Mouse (Mus musculus): Measurements from ENCODE around the gene Ndufb3. TPM values are rescaled to one million over a fixed set of nuclear protein-coding genes. Genes with fewer than 3 reads are reported as not detected.
A peak's percentile ranks its signal among the peaks of the same experiment; 100 is the strongest.
"Not testable (repeated sequence)": the region's sequence is repeated elsewhere in the genome, so short reads cannot be mapped to it uniquely, and the experiment has no call there.

Gene Ndufb3
- total RNA-seq (2014; rRNA removed; ENCODE audit: low replicate concordance) (78.1 and 132 TPM in 2 replicates), polyA plus RNA-seq (2015; fragmentation: Nextera tagmentation; extraction: Ambion mirVana) (432 and 454 TPM in 2 replicates)

DNA sequence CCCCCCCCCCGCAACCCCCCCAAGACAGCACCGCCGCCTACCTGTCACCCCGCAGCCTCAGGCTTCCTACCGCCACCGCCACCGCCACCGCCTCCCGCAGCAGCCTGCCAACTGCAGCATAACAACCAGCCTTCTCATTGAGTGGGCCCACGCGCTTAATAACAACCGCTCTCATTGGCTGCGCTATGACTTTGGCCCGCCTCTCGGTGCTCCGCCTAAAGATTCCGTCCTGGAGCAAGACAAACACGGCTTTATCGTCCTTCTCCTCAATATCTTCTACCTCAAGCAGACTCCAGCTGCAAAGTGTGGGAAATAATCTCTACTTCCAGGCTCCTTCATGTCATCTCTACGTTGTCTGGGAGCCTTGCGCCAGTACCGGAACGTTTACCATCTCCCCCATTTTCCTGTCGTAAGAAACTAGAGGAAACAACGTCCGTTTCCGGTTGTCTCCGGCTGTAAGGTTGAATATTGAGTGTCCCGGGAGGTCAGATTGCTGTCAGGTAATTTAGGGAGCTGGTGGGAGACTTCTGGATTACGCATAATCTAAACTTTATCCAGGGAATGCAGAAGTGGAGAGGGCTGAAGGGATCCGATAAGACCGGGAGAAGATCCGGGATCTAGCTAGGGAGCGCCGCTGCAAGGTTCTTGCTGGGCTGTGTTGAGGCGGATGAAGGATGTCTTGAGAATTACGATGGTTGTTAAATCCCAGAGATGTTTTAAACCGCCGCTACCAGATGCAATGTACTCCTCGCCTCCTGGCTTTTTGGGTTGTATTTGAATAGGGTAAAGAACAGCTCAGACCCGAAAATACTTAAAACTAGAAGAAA, at the start of gene Ndufb3, which contains the start of gene Fam126b:
Gene Ndufb3, plus strand, starts transcription at position 214 of the 827 bp plus-strand sequence.
Gene Fam126b, minus strand, starts transcription at position 153 of the 827 bp plus-strand sequence.
- peak; percentile 98 for ATAC-seq (ENCODE audit: insufficient read depth, low read depth)
- peak; percentile 82 for DNase-seq (ENCODE audit: low spot score)
- under 1% methylated on average over 41 of the region's 41 CpGs for WGBS
- H3K9me3 ChIP-seq (replicated peaks; ENCODE audit: control insufficient read depth, low read length): no peaks in the 10 kb centered on the region
- peak within 1 kb of the TSS; percentile 85 for H3K4me3 ChIP-seq (ENCODE audit: low read depth, low read length)
- peak within 1 kb of the TSS; percentile 87 for H3K9ac ChIP-seq (replicated peaks; ENCODE audit: low read depth, low read length)
- TF ChIP-seq CTCF (IDR thresholded peaks at IDR 0.05; ENCODE audit: low read depth) (no peak), EP300 (IDR thresholded peaks at IDR 0.05; ENCODE audit: low read depth) (0 out of 2 replicates have a peak, but pooled peaks have one; percentile 59)
- H3K36me3 ChIP-seq (replicated peaks; ENCODE audit: control insufficient read depth, insufficient read depth, low read length): peaks cover 4% of the 10 kb centered on the region; the same call in 1 of the 2 replicates
- H3K4me2 ChIP-seq (ENCODE audit: low read depth, low read length): peak within 1 kb of the TSS; percentile 95
- H3K27me3 ChIP-seq (ENCODE audit: control insufficient read depth, insufficient read depth, low read length): no peaks in the 10 kb centered on the region
- H3K4me1 ChIP-seq (ENCODE audit: control insufficient read depth, insufficient read depth): peaks cover 13% of the 10 kb centered on the region
- H3K27ac ChIP-seq (ENCODE audit: low read depth): peak within 1 kb of the TSS; percentile 65

DNA sequence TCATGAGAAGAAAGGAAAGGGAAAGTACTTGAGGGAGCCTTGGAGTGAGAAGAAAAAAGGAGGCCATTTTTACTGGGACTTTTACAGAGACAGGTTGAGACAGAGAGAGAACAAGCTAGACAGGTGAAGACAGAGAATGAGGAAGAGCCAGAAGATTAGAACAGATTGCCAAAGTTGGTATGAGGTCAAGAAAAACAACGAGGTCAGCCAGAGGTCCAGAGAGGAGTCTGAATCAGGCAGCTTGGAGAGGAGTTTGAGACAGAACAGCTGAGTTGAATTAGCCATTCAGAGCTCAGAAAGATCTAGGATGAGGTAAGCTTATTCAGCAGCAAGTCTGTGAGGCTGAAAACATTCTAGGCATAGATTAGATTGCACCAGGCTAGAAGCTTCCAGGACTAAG, 44.8 kb upstream of the Ndufb3 start:
- TF ChIP-seq EP300 (IDR thresholded peaks at IDR 0.05; ENCODE audit: low read depth) (no peak), CTCF (IDR thresholded peaks at IDR 0.05; ENCODE audit: low read depth) (no peak)
- H3K27me3 ChIP-seq (ENCODE audit: control insufficient read depth, insufficient read depth, low read length): no peaks in the 10 kb centered on the region
- no peak overlapping the region for H3K9ac ChIP-seq (replicated peaks; ENCODE audit: low read depth, low read length)
- no peak for ATAC-seq (ENCODE audit: insufficient read depth, low read depth)
- no peak overlapping the region for H3K4me2 ChIP-seq (ENCODE audit: low read depth, low read length)
- no peak for DNase-seq (ENCODE audit: low spot score)
- no peaks in the 10 kb centered on the region for H3K4me1 ChIP-seq (ENCODE audit: control insufficient read depth, insufficient read depth)
- 68% methylated on average over 1 of the region's 1 CpGs for WGBS
- H3K27ac ChIP-seq (ENCODE audit: low read depth): no peak overlapping the region
- no peak overlapping the region for H3K4me3 ChIP-seq (ENCODE audit: low read depth, low read length)
- H3K9me3 ChIP-seq (replicated peaks; ENCODE audit: control insufficient read depth, low read length): no peaks in the 10 kb centered on the region
- H3K36me3 ChIP-seq (replicated peaks; ENCODE audit: control insufficient read depth, insufficient read depth, low read length): peaks cover 64% of the 10 kb centered on the region

DNA sequence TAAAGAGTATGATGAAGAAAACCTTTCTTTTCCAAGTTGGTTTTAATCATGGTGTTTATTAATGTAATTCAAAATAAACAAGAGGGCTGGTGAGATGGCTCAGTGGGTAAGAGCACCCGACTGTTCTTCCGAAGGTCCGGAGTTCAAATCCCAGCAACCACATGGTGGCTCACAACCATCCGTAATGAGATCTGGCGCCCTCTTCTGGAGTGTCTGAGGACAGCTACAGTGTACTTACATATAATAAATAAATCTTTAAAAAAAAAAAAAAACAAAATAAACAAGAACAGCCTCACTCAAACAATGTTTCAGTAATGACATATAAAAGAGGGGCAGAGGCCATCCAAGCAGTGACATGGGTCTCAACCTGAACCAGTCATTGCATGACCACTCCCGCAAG, 25.8 kb upstream of the Ndufb3 start:
- H3K27ac ChIP-seq (ENCODE audit: low read depth); H3K27me3 ChIP-seq (ENCODE audit: control insufficient read depth, insufficient read depth, low read length); H3K9ac ChIP-seq (replicated peaks; ENCODE audit: low read depth, low read length); DNase-seq (ENCODE audit: low spot score); H3K4me3 ChIP-seq (ENCODE audit: low read depth, low read length); ATAC-seq (ENCODE audit: insufficient read depth, low read depth); H3K4me1 ChIP-seq (ENCODE audit: control insufficient read depth, insufficient read depth); H3K36me3 ChIP-seq (replicated peaks; ENCODE audit: control insufficient read depth, insufficient read depth, low read length); H3K4me2 ChIP-seq (ENCODE audit: low read depth, low read length); H3K9me3 ChIP-seq (replicated peaks; ENCODE audit: control insufficient read depth, low read length): not testable (repeated sequence)
- 92% methylated on average over 6 of the region's 6 CpGs for WGBS

DNA sequence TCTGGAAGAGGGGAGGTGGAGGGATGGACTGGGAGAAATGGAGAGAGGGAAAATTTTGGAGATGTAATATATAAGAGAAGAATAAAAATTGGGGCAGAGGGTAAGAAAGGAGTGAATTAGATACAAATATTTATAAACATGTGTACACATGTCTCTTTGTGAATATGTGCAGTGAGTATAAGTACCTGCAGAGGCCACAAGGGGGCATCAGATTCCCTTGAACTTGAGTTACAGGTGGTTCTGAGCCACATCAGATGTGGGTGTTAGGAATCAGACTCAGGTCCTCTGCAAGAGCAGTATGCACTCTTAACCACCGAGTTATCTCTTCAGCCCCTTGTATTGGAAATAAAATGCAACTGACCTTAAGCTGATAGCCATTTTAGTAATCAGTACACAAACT, 23.7 kb upstream of the Ndufb3 start:
- H3K9me3 ChIP-seq (replicated peaks; ENCODE audit: control insufficient read depth, low read length): no peaks in the 10 kb centered on the region
- no peak overlapping the region for H3K4me3 ChIP-seq (ENCODE audit: low read depth, low read length)
- H3K27ac ChIP-seq (ENCODE audit: low read depth): no peak overlapping the region
- DNase-seq (ENCODE audit: low spot score): no peak
- H3K36me3 ChIP-seq (replicated peaks; ENCODE audit: control insufficient read depth, insufficient read depth, low read length): peaks cover 4% of the 10 kb centered on the region; the same call in 1 of the 2 replicates
- no peak for TF ChIP-seq EP300 (IDR thresholded peaks at IDR 0.05; ENCODE audit: low read depth)
- TF ChIP-seq CTCF (IDR thresholded peaks at IDR 0.05; ENCODE audit: low read depth): peak; percentile 46
- H3K4me2 ChIP-seq (ENCODE audit: low read depth, low read length): no peak overlapping the region
- 90% methylated on average over 1 of the region's 1 CpGs for WGBS
- no peaks in the 10 kb centered on the region for H3K27me3 ChIP-seq (ENCODE audit: control insufficient read depth, insufficient read depth, low read length)
- no peak overlapping the region for H3K9ac ChIP-seq (replicated peaks; ENCODE audit: low read depth, low read length)
- no peak for ATAC-seq (ENCODE audit: insufficient read depth, low read depth)
- no peaks in the 10 kb centered on the region for H3K4me1 ChIP-seq (ENCODE audit: control insufficient read depth, insufficient read depth)

DNA sequence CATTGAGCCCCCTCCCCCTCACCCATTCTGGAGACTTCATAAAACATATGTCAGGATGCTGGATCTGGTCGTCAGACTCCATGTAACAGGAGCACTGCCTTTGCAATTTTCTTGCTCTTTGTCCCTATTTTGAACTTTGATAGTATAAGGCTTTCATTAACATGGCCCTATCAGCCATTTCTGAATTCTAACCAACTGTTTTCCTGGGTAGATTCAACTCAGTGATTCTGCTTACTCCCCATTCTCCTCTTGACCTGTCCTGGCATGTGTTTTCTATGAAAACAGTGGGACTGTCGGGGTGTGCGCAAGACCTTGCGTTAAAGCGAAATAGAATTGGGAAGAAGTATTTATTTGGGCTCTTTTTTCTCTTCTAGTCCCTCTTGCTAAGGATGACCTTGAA, 21.2 kb upstream of the Ndufb3 start:
- H3K27ac ChIP-seq (ENCODE audit: low read depth): no peak overlapping the region
- no peak overlapping the region for H3K9ac ChIP-seq (replicated peaks; ENCODE audit: low read depth, low read length)
- H3K4me2 ChIP-seq (ENCODE audit: low read depth, low read length): no peak overlapping the region
- no peaks in the 10 kb centered on the region for H3K27me3 ChIP-seq (ENCODE audit: control insufficient read depth, insufficient read depth, low read length)
- H3K9me3 ChIP-seq (replicated peaks; ENCODE audit: control insufficient read depth, low read length): no peaks in the 10 kb centered on the region
- TF ChIP-seq EP300 (IDR thresholded peaks at IDR 0.05; ENCODE audit: low read depth): no peak
- TF ChIP-seq CTCF (IDR thresholded peaks at IDR 0.05; ENCODE audit: low read depth): no peak
- H3K36me3 ChIP-seq (replicated peaks; ENCODE audit: control insufficient read depth, insufficient read depth, low read length): peaks cover 3% of the 10 kb centered on the region; the same call in 1 of the 2 replicates
- ATAC-seq (ENCODE audit: insufficient read depth, low read depth) (no peak), DNase-seq (ENCODE audit: low spot score) (no peak)
- H3K4me1 ChIP-seq (ENCODE audit: control insufficient read depth, insufficient read depth): peaks cover 5% of the 10 kb centered on the region; the same call in 1 of the 2 replicates
- 88% methylated on average over 5 of the region's 5 CpGs for WGBS
- H3K4me3 ChIP-seq (ENCODE audit: low read depth, low read length): no peak overlapping the region
